Mouse (Mus musculus) NIH3T3 (cell line): ENCODE results near the gene Tbc1d8b.
"Not testable (repeated sequence)": the region's sequence is repeated elsewhere in the genome, so short reads cannot be mapped to it uniquely, and the experiment has no call there.

ENCODE experiments used
- DNase-seq: peaks from one replicate; pipeline ENCODE4 v3.0.0-alpha.2; 2012; ENCODE audit warnings: low read depth

Gene Tbc1d8b

DNA sequence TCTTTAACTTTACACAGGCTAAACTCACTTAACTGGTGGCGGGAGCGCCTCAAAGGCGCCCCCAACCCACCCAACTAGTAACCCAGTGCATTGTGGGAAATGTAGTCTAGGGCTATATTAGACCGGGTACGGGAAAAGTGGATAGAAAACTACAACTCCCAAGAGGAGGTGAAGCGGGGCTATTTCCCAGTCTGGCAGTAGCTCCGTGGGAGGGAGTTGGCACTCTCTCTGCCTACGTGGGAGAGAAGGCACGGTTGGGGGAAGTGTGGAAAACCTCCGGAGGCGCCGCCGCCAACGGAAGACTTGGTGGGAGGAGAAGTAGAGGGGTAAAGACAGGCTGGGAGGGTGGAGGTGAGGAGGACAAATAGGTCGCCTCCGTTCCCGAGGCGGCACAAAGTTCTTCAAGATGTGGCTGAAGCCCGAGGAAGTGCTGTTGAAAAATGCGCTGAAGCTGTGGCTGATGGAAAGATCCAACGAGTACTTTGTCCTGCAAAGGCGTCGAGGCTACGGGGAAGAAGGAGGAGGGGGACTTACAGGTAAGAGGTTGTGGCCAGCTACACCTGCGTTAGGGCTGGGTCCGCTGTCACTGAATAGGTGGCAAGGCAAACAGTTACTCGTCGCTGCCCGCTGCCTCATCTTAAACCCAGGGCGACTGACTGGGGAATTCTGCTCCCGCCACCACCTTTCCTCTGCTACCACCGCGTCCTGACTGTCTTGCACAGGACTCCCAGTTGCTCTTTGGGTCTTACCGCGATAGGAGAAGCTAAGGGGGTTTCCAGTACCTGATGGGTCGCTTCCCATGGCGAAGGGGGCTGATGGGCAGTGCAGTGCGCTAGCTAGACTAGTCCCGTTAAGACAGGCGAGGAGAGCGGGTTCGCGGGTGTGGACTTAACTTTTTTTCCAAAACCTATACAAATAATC is at the start of gene Tbc1d8b:
Gene Tbc1d8b, plus strand, starts transcription at position 222 of the 921 bp plus-strand sequence.
- peak; percentile 91 for DNase-seq

GRCm38 (mm10) chrX:139639744-139640143 is 45.1 kb upstream of the Tbc1d8b start:
- no peak for DNase-seq

DNA sequence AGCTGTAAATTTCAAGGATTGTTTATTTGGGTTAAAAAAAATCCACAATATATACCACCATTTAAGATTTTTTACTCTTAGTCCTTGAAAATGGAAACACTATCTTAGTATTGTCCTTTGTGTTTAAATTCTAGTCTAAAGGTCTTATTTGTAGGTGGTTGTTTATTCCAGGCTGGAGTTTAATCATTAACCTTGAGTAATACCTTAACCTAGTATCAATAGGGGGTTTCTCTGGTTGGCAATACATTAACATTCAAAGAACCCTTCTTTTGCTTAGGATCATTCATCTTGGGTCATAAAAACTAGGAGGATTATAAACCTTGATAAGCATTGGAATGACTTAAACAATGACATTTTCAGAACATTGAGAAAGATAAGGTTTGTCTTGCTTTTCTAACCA is 44.4 kb upstream of the Tbc1d8b start:
- no peak for DNase-seq

- DNase-seq = no peak
Measured at GRCm38 (mm10) chrX:139652226-139652625, 32.6 kb upstream of the Tbc1d8b start.

DNA sequence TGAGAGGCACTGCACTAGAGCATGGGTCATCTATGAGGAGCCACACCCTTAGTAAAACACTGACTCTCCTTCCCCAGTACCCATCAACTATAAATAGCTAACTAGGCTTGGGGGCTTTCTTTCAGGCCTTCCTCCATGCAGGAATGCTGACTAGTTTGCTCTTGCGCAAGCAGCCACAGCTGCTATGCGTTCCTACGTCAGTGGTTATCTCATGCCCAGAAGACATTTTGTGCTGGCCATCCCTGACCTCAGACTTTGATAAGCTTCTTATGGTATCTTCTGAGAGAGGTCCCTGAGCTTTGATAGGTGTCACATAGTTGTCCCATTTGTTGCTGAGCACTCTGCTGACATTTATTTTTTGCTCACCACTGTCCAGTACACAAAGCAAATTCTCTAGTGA is 31.5 kb upstream of the Tbc1d8b start:
- peak; percentile 13 for DNase-seq

DNA sequence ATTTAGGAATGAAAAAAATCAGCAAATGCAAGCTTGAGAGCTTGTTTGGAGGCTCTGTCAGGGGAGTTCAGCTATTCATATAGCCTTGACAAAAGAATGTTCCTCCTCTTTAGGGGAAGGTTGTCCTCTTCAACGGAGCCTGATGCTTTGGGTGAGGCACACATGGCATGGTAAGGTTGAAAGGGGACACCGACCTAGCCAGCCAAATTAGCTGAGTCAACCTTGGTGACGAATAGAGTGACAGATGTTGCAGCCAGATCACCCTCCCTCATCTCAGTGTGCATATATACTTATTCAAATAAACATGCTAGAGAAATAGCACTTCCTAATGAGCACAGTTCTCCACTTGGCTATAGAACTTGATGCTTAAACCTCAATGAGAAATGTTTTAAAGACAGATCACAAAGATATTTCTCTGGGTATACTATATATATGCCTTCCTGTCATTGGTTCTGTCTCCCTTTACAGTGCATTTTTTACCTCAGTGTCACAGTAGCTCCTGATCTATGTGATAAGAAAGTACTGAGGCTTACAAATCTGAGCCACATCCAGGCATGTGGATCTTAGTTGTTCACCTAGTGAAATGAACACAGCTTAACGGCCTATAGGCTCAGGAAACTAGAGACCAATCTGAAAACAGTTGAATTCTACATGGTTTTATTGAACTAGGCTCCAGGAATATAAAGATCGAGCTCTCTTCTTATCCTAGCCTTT is 30.3 kb upstream of the Tbc1d8b start:
- no peak for DNase-seq

DNA sequence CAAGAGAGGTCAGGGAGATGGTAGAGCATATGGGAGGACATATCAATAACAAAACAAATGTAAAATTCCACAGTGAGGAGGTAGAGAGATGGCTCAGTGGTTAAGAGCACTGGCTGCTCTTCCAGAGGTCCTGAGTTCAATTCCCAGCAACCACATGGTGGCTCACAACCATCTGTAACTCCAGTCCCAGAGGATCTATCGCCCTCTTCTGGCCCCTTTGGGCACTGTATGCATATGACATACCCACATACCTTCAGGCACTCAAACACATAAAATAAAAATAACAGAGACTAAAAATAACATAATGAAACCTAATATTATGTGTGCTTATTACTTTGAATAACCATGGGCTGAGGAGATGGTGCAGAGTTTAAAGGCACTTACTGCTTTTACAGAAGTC is 22.7 kb upstream of the Tbc1d8b start:
- no peak for DNase-seq

GRCm38 (mm10) chrX:139665829-139666228 is 19.0 kb upstream of the Tbc1d8b start:
- peak; percentile 60 for DNase-seq

DNA sequence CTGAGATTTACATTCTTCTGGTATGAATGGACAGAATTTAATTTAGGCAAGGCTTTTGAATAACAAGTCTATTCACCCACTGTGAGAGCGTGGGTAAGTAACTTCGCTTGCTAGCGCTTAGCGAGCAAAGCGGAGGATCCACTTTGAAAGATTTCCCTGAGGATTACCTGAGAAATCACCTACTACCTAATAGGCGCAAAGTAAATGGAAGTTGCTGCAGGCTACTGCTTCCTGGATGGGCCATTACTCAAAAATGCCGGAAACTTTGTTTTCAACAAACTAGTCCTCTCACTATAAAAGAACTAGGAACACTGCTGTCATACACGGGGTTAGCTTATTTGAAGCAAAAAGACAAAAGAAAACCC is 404 bp upstream of the Tbc1d8b start:
- no peak for DNase-seq

DNA sequence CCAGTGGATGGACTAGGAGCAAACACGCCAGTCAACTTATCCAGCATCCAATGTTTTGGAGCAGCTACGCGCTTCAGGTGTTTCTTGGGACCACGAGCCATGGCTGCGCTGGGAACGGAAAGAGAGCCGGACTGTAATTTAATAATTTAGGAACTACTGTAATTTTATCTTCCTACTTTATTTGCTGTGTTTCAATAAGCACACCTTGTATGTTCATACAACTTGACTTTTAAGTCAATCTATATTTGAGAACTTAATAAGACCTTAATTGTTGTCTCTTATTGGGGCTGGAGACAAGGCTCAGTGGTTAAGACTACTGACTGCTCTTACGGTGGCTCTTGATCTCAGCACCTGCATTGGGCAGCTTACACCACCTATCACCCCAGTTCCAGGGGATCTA is 29.6 kb downstream of the Tbc1d8b start, which contains the start of gene Gm15013:
Gene Gm15013, minus strand, starts transcription at position 101 of the 400 bp plus-strand sequence.
- no peak for DNase-seq

DNA sequence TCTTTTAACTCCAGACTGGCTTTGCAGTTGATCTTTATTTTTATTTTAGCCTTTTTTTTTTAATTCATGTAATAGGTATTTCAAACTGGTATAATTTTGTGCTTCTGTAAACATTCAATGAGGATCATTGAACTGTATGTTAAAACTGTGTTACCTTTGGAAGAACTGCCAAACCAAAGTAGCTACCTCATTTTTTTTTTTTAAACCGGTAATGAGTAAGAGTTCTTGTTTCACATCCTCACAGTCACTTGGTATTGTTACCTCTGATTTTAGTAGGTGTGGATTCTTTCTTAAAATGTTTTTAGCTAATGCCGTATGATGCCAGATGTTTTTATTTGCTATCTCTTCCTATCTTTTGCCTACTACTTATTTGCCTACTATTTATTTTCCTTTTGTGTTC is 37.6 kb downstream of the Tbc1d8b start:
- no peak for DNase-seq

- no peak for DNase-seq
Measured at GRCm38 (mm10) chrX:139730541-139730940, 45.7 kb downstream of the Tbc1d8b start.

DNA sequence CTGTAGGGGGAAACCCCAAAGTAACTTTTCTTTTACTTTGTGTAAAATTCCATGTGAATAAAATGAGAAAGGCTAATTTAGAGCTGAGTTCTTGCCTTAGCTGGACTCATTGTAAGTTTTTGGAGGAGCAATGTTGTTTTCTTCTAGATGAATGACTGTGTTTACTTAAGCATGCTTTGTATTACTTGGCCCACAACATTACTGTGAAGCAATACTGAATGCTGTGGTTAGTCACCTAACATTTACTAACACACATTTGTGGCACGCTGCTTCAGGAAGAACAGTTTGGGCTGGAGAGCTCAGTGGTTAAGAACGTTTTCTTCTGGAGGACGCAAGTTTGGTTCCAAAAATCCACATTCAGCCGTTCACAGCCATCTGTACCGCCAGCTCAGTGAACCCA is 52.3 kb downstream of the Tbc1d8b start:
- peak; percentile 2 for DNase-seq

GRCm38 (mm10) chrX:139751855-139752254 is 67.1 kb downstream of the Tbc1d8b start:
- DNase-seq = peak; percentile 59

DNA sequence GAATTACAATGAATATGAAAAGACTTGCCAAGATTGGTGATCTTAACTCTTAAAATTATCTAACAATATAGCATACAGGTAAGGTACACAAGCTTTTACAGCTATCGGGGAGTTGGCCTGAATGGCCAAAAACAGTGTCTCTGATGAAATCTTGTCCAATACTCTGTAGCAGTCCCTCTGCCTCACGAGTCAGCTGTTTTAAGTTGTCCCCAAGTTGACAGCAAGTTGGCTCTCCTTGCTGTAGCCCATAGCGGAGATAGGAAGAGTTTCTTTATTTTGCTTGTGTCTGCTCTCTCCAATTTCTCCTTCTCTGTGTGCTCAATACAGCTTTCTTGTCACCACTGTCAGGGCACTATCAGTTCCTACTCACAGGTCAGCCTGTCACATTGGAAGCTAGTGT is 73.8 kb downstream of the Tbc1d8b start:
- not testable (repeated sequence) for DNase-seq

DNA sequence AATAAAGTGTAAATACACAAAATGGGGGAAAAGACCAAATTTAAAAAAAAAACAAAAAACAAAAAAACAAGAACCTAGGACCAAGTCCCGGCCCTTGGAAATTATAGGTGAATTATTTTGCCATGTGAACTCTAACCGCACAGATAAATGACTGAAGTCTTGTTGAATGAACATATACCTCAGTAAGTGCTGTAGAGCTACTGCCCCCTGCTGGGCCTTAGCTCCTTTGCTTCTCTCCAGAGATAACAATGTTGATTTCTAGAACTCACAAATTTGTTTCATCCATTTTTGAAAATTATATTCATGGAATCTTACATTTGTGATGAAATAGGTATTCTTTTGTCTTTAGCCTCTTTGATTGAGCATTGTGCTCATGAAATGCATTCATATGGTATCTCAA is 77.8 kb downstream of the Tbc1d8b start:
- DNase-seq = peak; percentile 66

- DNase-seq = no peak
Measured at GRCm38 (mm10) chrX:139769975-139770637, 85.3 kb downstream of the Tbc1d8b start.

GRCm38 (mm10) chrX:139774309-139775083 is 89.7 kb downstream of the Tbc1d8b start:
- DNase-seq = peak; percentile 78

DNA sequence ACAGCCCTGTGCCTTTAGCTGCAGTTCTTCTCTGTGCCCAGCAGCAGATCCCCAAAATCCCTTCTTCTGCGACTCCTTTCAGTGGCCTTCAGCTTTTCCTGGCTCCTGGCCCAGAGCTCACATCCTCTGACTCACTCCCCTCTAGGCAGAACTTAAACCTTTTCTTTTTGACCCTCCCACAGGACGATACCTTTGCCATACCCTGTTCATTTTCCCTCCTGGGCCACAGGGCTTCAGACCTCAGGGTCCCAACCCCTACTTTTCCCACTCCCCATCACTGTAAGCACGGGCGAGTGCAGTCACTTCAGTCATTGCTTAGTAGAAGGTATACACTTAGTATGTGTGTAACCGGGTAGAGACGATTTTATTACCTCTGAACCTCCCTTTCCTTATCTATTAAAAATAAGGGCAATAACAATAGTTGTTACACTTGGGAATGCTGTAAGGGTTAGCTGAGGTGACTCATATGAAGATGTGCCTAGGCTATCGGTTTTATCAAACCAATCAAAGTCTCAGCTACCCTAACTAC is 90.4 kb downstream of the Tbc1d8b start:
- DNase-seq = peak; percentile 72

DNA sequence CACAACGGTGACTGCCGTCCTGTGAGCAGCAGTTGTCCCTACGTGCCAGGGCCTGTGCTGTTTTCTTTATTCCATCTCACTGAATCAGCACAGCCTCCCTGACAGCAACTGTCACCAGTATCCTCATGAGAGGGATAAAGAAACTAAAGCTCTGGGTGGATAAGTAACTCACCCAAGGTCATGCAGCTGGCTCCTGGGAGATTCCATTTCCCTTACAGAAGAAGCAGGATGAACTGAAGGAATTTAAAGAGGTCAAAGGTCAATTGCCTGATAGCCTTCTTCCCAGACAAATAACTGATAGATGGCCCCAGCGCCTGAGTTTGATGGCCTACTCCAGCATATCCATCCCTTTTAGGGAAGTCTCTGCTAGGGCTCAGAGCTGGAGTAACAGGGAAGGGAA is 92.6 kb downstream of the Tbc1d8b start:
- DNase-seq = no peak

DNA sequence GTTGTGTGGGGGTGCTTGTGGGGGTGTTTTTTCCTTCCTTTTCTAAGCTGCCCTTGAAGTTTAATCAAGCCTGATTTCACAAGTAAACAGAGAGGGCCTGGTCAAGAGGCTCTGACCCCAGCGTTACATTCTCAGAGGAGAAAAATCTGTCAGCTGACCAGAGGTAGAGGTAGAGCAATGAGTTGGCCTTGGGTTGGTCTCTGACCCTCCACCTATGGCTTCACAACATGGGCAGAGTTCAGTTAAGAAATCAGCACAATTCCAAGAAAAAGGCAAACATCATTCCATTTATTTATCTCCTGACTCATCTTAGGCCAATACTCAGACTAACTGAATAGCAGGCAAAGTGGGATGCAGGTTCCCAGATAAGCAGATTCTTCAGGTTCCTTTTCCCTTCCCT is 94.1 kb downstream of the Tbc1d8b start:
- no peak for DNase-seq

DNA sequence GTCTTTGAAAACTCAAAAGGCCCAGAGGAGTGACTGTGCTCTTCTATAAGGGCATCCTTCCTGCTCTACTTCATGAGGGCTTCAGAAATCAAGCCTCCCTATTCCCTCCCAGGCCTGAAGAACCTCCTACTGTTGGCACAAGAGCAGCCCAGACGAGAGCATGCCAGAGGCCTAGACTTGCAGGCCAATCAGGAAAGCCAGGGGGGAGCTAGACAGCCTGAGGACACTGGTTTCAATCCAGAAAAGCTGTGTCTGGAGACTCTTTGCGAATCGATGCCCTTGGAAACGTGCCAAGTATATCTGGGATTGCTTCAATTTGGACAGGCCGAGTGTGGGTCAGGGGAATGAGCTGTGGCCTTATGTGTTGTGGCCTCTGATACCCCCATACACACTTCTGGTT is 94.6 kb downstream of the Tbc1d8b start:
- peak; percentile 11 for DNase-seq
